Mouse (Mus musculus): Measurements from ENCODE around the gene Ric1. TPM values are rescaled to one million over a fixed set of nuclear protein-coding genes. Genes with fewer than 3 reads are reported as not detected.

Ric1 gene
- 6.7 and 6.9 TPM in 2 replicates for polyA plus RNA-seq (2015; fragmentation: Nextera tagmentation; extraction: Ambion mirVana)

DNA sequence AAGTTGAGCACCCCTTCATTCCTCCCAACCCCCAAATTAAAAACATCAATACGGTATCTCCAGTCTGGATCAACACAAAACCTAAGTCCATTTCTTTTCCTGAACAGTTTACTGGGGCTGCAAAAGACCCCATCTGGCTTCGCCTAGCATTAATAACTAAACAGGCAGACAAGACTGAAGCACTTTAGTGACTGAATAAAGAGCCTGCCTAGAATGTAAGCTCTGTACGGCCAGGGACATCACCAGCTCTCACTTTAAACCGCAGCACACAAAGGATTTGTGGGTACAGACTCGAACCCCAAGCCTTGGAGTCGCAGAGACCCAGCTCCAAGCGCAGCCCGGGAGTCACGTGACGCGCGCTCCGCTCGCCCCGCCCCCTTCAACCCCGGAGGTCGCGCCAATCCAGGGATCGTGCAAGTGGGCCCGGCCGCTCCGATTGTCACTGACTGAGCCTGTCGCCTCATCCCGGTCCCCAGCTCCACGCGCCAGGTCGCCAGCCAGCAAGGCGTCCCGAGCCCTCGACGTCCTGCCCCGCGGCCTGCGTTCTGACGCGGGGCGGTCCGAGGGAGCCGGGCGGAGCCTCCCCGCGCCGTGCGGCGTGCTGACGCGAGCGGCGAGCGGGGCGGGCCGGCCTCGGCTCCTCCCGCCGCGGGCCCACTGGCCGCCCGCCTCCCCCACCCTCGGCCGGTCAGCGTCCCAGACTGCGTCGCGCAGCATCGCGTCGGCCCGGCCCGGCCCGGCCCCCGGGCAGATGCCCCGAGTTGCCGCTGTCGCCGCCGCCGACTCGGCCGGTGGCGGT, at the start of gene Ric1:
Gene Ric1, plus strand, starts transcription at position 646 of the 799 bp plus-strand sequence.
- Histone ChIP-seq H3K36me3 (ENCODE audit: control insufficient read depth, insufficient read depth) (0 out of 2 replicates have a peak, but pooled peaks cover 2% of the 10 kb centered on the region), H3K4me2 (ENCODE audit: low read depth, low read length) (peak within 1 kb of the TSS; percentile 93), H3K4me3 (ENCODE audit: low read length) (peak within 1 kb of the TSS; percentile 97), H3K27me3 (ENCODE audit: control insufficient read depth, insufficient read depth, low read length) (no peaks in the 10 kb centered on the region), H3K27ac (ENCODE audit: low read length) (peak within 1 kb of the TSS; percentile 94), H3K9ac (ENCODE audit: low read length) (peak within 1 kb of the TSS; percentile 96), H3K9me3 (replicated peaks; ENCODE audit: control insufficient read depth, low read length) (no peaks in the 10 kb centered on the region), H3K4me1 (ENCODE audit: control insufficient read depth, insufficient read depth, low read length) (peaks cover 15% of the 10 kb centered on the region)
- WGBS: 2% methylated on average over 65 of the region's 80 CpGs
- ATAC-seq (replicated peaks; ENCODE audit: extremely low read depth, insufficient read depth, low FRiP score): peak; percentile 98

DNA sequence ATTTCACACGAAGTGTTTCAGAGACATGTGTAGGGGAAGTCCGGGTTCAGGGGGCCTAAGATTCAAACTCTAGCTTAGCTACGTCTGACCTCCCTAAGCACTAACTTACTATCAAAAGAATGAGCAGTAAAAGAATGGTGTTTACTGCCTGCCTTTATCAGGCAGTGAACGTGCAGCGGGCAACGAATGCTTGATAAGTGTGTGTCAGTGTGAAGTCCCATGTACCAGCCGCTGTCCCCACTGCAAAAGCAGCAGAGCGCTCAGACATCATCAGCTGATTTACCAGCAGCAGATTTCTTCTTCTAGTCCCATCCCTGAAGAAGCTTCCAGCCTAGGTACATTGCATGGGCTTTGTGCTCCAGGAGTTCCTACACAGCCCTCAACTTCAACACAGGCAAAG, 49.7 kb upstream of the Ric1 start:
- Histone ChIP-seq H3K9me3 (replicated peaks; ENCODE audit: control insufficient read depth, low read length) (no peaks in the 10 kb centered on the region), H3K36me3 (ENCODE audit: control insufficient read depth, insufficient read depth) (no peaks in the 10 kb centered on the region), H3K4me2 (ENCODE audit: low read depth, low read length) (no peak overlapping the region), H3K4me1 (ENCODE audit: control insufficient read depth, insufficient read depth, low read length) (peaks cover 42% of the 10 kb centered on the region), H3K27ac (ENCODE audit: low read length) (peak overlapping the region; percentile 40), H3K4me3 (ENCODE audit: low read length) (no peak overlapping the region), H3K9ac (ENCODE audit: low read length) (no peak overlapping the region), H3K27me3 (ENCODE audit: control insufficient read depth, insufficient read depth, low read length) (no peaks in the 10 kb centered on the region)
- no peak; the same call in 1 of the 2 replicates for ATAC-seq (replicated peaks; ENCODE audit: extremely low read depth, insufficient read depth, low FRiP score)
- WGBS: 40% methylated on average over 8 of the region's 8 CpGs

DNA sequence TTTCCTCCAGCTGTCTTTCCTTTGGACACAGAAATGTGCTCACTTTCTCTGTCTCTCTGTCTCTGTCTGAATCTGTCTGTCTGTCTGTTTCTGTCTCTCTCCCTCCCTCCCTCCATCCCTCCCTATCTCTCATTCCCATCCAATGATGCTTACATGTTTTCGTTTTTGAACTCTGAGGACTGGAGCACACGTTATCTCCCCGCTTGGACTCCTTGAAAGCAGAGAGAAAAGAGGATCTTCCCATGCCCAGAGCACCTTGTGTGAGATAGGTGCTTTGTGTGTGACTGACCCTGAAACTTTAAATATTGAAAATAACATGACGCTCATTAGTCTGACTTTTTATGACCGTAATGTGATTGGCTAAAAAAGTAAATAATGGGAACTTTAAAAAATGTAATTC, 49.1 kb upstream of the Ric1 start:
- Histone ChIP-seq H3K27me3 (ENCODE audit: control insufficient read depth, insufficient read depth, low read length) (no peaks in the 10 kb centered on the region), H3K36me3 (ENCODE audit: control insufficient read depth, insufficient read depth) (no peaks in the 10 kb centered on the region), H3K27ac (ENCODE audit: low read length) (peak overlapping the region; percentile 40), H3K4me1 (ENCODE audit: control insufficient read depth, insufficient read depth, low read length) (peaks cover 39% of the 10 kb centered on the region), H3K4me3 (ENCODE audit: low read length) (no peak overlapping the region), H3K9ac (ENCODE audit: low read length) (no peak overlapping the region), H3K4me2 (ENCODE audit: low read depth, low read length) (no peak overlapping the region), H3K9me3 (replicated peaks; ENCODE audit: control insufficient read depth, low read length) (no peaks in the 10 kb centered on the region)
- ATAC-seq (replicated peaks; ENCODE audit: extremely low read depth, insufficient read depth, low FRiP score): no peak
- 77% methylated on average over 5 of the region's 5 CpGs for WGBS

DNA sequence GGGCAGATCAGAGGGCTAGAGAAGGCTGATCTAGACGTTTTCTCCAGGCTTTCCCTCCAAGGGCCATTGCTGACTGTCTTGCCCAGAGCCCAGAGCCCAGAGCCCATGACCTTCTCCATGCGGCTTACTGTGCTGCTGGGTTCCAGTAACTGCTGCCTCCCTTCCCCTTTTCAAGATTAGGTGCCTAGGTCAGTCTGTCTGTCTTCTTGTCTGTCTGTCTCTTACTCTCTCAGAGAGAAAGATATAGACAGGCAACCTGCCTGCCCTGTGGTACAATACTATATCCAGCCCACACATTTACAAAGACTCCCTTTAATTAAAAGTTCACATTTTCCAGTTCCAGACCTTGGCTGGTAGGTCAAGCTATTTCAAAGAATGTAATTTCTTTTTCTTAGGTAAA, 47.3 kb upstream of the Ric1 start:
- Histone ChIP-seq H3K4me3 (ENCODE audit: low read length) (no peak overlapping the region), H3K4me1 (ENCODE audit: control insufficient read depth, insufficient read depth, low read length) (peaks cover 28% of the 10 kb centered on the region), H3K27ac (ENCODE audit: low read length) (no peak overlapping the region), H3K36me3 (ENCODE audit: control insufficient read depth, insufficient read depth) (no peaks in the 10 kb centered on the region), H3K4me2 (ENCODE audit: low read depth, low read length) (no peak overlapping the region), H3K9ac (ENCODE audit: low read length) (no peak overlapping the region), H3K27me3 (ENCODE audit: control insufficient read depth, insufficient read depth, low read length) (no peaks in the 10 kb centered on the region), H3K9me3 (replicated peaks; ENCODE audit: control insufficient read depth, low read length) (no peaks in the 10 kb centered on the region)
- ATAC-seq (replicated peaks; ENCODE audit: extremely low read depth, insufficient read depth, low FRiP score): no peak
- WGBS: 52% methylated on average over 2 of the region's 2 CpGs

DNA sequence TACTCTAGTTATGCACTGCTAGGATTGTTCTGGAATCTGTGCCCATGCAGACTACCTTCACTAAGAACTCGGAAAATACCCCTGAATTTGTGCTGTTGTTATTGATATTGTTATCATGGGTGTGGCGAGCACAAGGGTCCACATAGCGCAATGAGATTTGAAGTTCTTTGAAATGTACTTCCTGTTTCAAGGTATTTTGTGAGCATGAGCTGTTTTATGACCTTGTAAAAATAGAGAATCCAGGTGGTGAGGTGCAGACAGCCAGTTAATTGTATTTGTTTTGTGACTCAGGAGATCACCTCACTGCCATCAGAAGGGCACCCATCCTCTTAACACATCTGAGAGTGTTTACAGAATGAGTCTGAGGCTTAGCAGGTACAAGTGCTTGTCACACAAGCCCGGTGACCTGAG, 46.9 kb upstream of the Ric1 start:
- H3K9me3 ChIP-seq (replicated peaks; ENCODE audit: control insufficient read depth, low read length): no peaks in the 10 kb centered on the region
- H3K9ac ChIP-seq (ENCODE audit: low read length): no peak overlapping the region
- no peaks in the 10 kb centered on the region for H3K36me3 ChIP-seq (ENCODE audit: control insufficient read depth, insufficient read depth)
- peaks cover 24% of the 10 kb centered on the region for H3K4me1 ChIP-seq (ENCODE audit: control insufficient read depth, insufficient read depth, low read length)
- ATAC-seq (replicated peaks; ENCODE audit: extremely low read depth, insufficient read depth, low FRiP score): no peak
- H3K27me3 ChIP-seq (ENCODE audit: control insufficient read depth, insufficient read depth, low read length): no peaks in the 10 kb centered on the region
- 71% methylated on average over 4 of the region's 4 CpGs for WGBS
- H3K4me3 ChIP-seq (ENCODE audit: low read length): no peak overlapping the region
- no peak overlapping the region for H3K4me2 ChIP-seq (ENCODE audit: low read depth, low read length)
- no peak overlapping the region for H3K27ac ChIP-seq (ENCODE audit: low read length)

DNA sequence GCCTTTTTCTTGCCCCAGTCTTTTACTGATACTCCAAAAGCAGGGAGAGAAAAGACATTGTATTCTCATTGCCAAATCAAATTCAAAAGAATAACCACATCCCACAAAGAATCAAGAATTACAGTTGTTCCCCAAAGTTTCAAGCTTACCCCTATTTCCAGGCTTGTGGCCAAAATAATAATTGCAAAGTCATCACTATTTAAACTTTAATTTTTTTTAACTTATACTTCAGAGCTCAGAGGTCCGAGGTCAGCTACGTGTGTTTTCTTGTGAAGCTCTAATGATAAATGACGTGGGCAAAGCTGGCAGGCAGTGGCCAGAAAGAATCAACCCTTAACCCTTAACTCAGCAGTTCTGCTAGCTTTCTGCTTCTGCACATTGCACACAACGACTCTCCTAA, 43.5 kb upstream of the Ric1 start:
- H3K27ac ChIP-seq (ENCODE audit: low read length): no peak overlapping the region
- WGBS: 23% methylated on average over 4 of the region's 4 CpGs
- no peaks in the 10 kb centered on the region for H3K36me3 ChIP-seq (ENCODE audit: control insufficient read depth, insufficient read depth)
- no peak overlapping the region for H3K4me3 ChIP-seq (ENCODE audit: low read length)
- no peak for ATAC-seq (replicated peaks; ENCODE audit: extremely low read depth, insufficient read depth, low FRiP score)
- H3K9ac ChIP-seq (ENCODE audit: low read length): no peak overlapping the region
- no peaks in the 10 kb centered on the region for H3K27me3 ChIP-seq (ENCODE audit: control insufficient read depth, insufficient read depth, low read length)
- H3K4me2 ChIP-seq (ENCODE audit: low read depth, low read length): no peak overlapping the region
- H3K4me1 ChIP-seq (ENCODE audit: control insufficient read depth, insufficient read depth, low read length): no peaks in the 10 kb centered on the region; the same call in 1 of the 2 replicates
- H3K9me3 ChIP-seq (replicated peaks; ENCODE audit: control insufficient read depth, low read length): no peaks in the 10 kb centered on the region

DNA sequence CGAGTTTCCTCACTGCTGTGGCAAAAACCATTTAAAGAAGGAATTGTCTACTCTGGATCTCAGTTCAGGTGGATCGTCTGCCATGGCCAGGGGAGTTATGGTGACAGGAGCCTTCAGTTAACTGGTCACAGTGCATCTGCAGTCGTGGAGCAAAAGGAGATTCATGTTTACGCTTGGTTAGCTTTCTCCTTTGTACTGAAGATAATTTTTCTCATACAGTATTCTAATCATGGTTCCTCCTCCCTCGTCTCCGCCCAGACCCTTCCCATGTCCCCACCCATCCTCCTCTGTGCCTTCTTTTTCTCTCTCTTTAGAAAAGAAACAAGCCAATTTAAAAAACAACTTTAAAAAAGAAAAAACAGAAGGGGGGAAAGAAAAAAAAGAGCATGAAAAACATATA, 40.5 kb upstream of the Ric1 start:
- H3K36me3 ChIP-seq (ENCODE audit: control insufficient read depth, insufficient read depth): no peaks in the 10 kb centered on the region
- H3K4me1 ChIP-seq (ENCODE audit: control insufficient read depth, insufficient read depth, low read length): no peaks in the 10 kb centered on the region
- no peak overlapping the region for H3K27ac ChIP-seq (ENCODE audit: low read length)
- H3K9me3 ChIP-seq (replicated peaks; ENCODE audit: control insufficient read depth, low read length): no peaks in the 10 kb centered on the region
- no peak for ATAC-seq (replicated peaks; ENCODE audit: extremely low read depth, insufficient read depth, low FRiP score)
- WGBS: 78% methylated on average over 6 of the region's 6 CpGs
- no peaks in the 10 kb centered on the region for H3K27me3 ChIP-seq (ENCODE audit: control insufficient read depth, insufficient read depth, low read length)
- H3K4me2 ChIP-seq (ENCODE audit: low read depth, low read length): no peak overlapping the region
- H3K9ac ChIP-seq (ENCODE audit: low read length): no peak overlapping the region
- no peak overlapping the region for H3K4me3 ChIP-seq (ENCODE audit: low read length)

DNA sequence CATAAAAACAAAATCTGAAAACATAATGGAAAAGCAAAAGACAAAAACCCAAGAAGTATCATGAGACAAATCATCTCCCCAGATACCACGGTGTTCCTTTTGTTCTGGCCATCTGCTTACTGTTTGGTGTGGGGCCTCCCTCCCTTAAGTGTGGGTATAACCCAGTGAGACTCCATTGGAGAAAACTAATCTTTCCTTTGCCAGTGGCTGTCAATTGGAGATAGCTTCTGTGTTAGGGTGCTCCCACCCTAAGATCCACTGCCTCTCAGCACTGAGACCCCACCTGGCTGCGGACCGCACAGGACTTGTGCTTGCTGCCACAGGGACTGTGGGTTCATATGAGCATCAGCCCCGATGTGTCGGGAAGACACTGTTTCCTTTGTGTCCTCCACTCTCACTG, 39.9 kb upstream of the Ric1 start:
- Histone ChIP-seq H3K4me1 (ENCODE audit: control insufficient read depth, insufficient read depth, low read length) (no peaks in the 10 kb centered on the region), H3K4me3 (ENCODE audit: low read length) (no peak overlapping the region), H3K9me3 (replicated peaks; ENCODE audit: control insufficient read depth, low read length) (no peaks in the 10 kb centered on the region), H3K4me2 (ENCODE audit: low read depth, low read length) (no peak overlapping the region), H3K36me3 (ENCODE audit: control insufficient read depth, insufficient read depth) (no peaks in the 10 kb centered on the region), H3K9ac (ENCODE audit: low read length) (no peak overlapping the region), H3K27ac (ENCODE audit: low read length) (no peak overlapping the region), H3K27me3 (ENCODE audit: control insufficient read depth, insufficient read depth, low read length) (no peaks in the 10 kb centered on the region)
- no peak for ATAC-seq (replicated peaks; ENCODE audit: extremely low read depth, insufficient read depth, low FRiP score)
- WGBS: 83% methylated on average over 5 of the region's 5 CpGs

DNA sequence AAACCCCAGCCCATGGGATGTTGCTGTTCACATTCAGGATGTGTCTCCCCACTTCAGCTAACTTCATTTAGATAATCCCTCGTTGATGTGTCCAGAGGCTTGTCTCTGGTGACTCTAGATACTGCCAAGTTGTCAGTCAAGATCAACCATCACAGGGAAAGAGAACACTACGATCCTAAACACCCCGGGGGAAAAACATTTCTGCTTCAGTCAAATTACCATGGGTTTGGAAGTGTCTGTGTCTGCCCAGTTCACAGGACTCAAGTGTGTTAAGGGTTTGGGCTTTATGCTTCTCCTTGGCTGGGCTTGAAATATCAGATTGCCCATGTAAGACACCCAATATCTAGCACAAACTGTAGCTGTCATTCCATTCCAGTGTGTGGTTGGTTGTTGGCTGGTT, 39.4 kb upstream of the Ric1 start:
- Histone ChIP-seq H3K4me3 (ENCODE audit: low read length) (no peak overlapping the region), H3K4me1 (ENCODE audit: control insufficient read depth, insufficient read depth, low read length) (no peaks in the 10 kb centered on the region), H3K36me3 (ENCODE audit: control insufficient read depth, insufficient read depth) (no peaks in the 10 kb centered on the region), H3K27me3 (ENCODE audit: control insufficient read depth, insufficient read depth, low read length) (no peaks in the 10 kb centered on the region), H3K9me3 (replicated peaks; ENCODE audit: control insufficient read depth, low read length) (no peaks in the 10 kb centered on the region), H3K4me2 (ENCODE audit: low read depth, low read length) (no peak overlapping the region), H3K9ac (ENCODE audit: low read length) (no peak overlapping the region), H3K27ac (ENCODE audit: low read length) (no peak overlapping the region)
- 55% methylated on average over 3 of the region's 3 CpGs for whole genome bisulfite sequencing
- ATAC-seq (replicated peaks; ENCODE audit: extremely low read depth, insufficient read depth, low FRiP score): no peak

Data from heart, embryonic 16.5 days (tissue).